Mouse (Mus musculus): ENCODE data around the gene Fam196b.

GRCm38 (mm10) chr11:34431371-34431770, 116.7 kb downstream of the Fam196b start:
- no peak for TF ChIP-seq CTCF (IDR thresholded peaks at IDR 0.05; ENCODE audit: low read depth)
- no peak for TF ChIP-seq EP300 (optimal IDR thresholded peaks at IDR 0.05)
